Mouse (Mus musculus) bone marrow macrophage, adult 2 months (primary cell): ENCODE results near the gene Dlec1. TPM values are rescaled to one million over a fixed set of nuclear protein-coding genes. Genes with fewer than 3 reads are reported as not detected.

ENCODE experiments used
- H3K27ac ChIP-seq: 2 replicates; pipeline ENCODE4 v1.5.1; 2012; ENCODE audit warnings: low read depth, low read length; ENCODE audit not compliant: insufficient read depth
- H3K4me1 ChIP-seq: 2 replicates; pipeline ENCODE4 v1.6.1; 2012; ENCODE audit warnings: low read length; ENCODE audit not compliant: control insufficient read depth, insufficient read depth
- H3K4me3 ChIP-seq: 2 replicates; pipeline ENCODE4 v1.5.1; 2012; ENCODE audit warnings: mild to moderate bottlenecking, low read length, moderate library complexity; ENCODE audit not compliant: insufficient read depth
- CTCF ChIP-seq: IDR thresholded peaks from 2 replicates; pipeline ENCODE4 v1.5.1; 2012; ENCODE audit warnings: low read depth, mild to moderate bottlenecking, low read length, moderate library complexity
- POLR2A ChIP-seq: IDR thresholded peaks from 2 replicates; pipeline ENCODE4 v1.6.1; 2012; ENCODE audit warnings: mild to moderate bottlenecking, low read depth, low read length, borderline replicate concordance
- polyA plus RNA-seq: library from polyadenylated mRNA; stranded (reverse); fragments of >200 nt; gene quantifications from 2 replicates; pipeline ENCODE4 v1.2.4, GENCODE M21; 2012; ENCODE audit not compliant: missing spikeins, insufficient read depth, insufficient read length

Dlec1 gene
- polyA plus RNA-seq, 1 experiment, result not detected

- Histone ChIP-seq H3K27ac (no peak overlapping the region), H3K4me3 (no peak overlapping the region), H3K4me1 (no peaks in the 10 kb centered on the region)
- TF ChIP-seq CTCF (no peak), POLR2A (no peak)
Observed at GRCm38 (mm10) chr9:119128436-119129181, 26.3 kb downstream of the Dlec1 start.

GRCm38 (mm10) chr9:119130692-119131091 lies 28.4 kb downstream of the Dlec1 start:
- Histone ChIP-seq H3K4me1 (no peaks in the 10 kb centered on the region), H3K27ac (no peak overlapping the region), H3K4me3 (no peak overlapping the region)
- TF ChIP-seq POLR2A (no peak), CTCF (no peak)

- no peak overlapping the region for H3K27ac ChIP-seq
- no peak overlapping the region for H3K4me3 ChIP-seq
- TF ChIP-seq POLR2A, result no peak
- no peak for TF ChIP-seq CTCF
- H3K4me1 ChIP-seq, result no peaks in the 10 kb centered on the region
Observed at GRCm38 (mm10) chr9:119138836-119139235, 36.6 kb downstream of the Dlec1 start.

- Histone ChIP-seq H3K27ac (no peak overlapping the region), H3K4me1 (no peaks in the 10 kb centered on the region), H3K4me3 (no peak overlapping the region)
- TF ChIP-seq CTCF (no peak), POLR2A (no peak)
Observed at GRCm38 (mm10) chr9:119142066-119142465, 39.8 kb downstream of the Dlec1 start.

GRCm38 (mm10) chr9:119143372-119143771 lies 41.1 kb downstream of the Dlec1 start:
- Histone ChIP-seq H3K4me3 (no peak overlapping the region), H3K4me1 (no peaks in the 10 kb centered on the region), H3K27ac (no peak overlapping the region)
- TF ChIP-seq CTCF (no peak), POLR2A (no peak)

- Histone ChIP-seq H3K4me1 (no peaks in the 10 kb centered on the region), H3K27ac (no peak overlapping the region), H3K4me3 (no peak overlapping the region)
- TF ChIP-seq POLR2A (no peak), CTCF (no peak)
Observed at GRCm38 (mm10) chr9:119144696-119145095, 42.4 kb downstream of the Dlec1 start.

- H3K27ac ChIP-seq, result no peak overlapping the region
- TF ChIP-seq POLR2A (no peak), CTCF (no peak)
- H3K4me1 ChIP-seq, result no peaks in the 10 kb centered on the region
- no peak overlapping the region for H3K4me3 ChIP-seq
Observed at GRCm38 (mm10) chr9:119145137-119145536, 42.9 kb downstream of the Dlec1 start.

GRCm38 (mm10) chr9:119145638-119146037 lies 43.4 kb downstream of the Dlec1 start:
- no peak overlapping the region for H3K27ac ChIP-seq
- H3K4me3 ChIP-seq, result no peak overlapping the region
- TF ChIP-seq POLR2A (no peak), CTCF (no peak)
- H3K4me1 ChIP-seq, result no peaks in the 10 kb centered on the region

GRCm38 (mm10) chr9:119146098-119146770 lies 44.0 kb downstream of the Dlec1 start:
- TF ChIP-seq POLR2A (no peak), CTCF (no peak)
- Histone ChIP-seq H3K4me1 (no peaks in the 10 kb centered on the region), H3K27ac (no peak overlapping the region), H3K4me3 (no peak overlapping the region)

GRCm38 (mm10) chr9:119149601-119150000 lies 47.3 kb downstream of the Dlec1 start:
- no peak overlapping the region for H3K27ac ChIP-seq
- no peak overlapping the region for H3K4me3 ChIP-seq
- no peaks in the 10 kb centered on the region for H3K4me1 ChIP-seq
- no peak for TF ChIP-seq CTCF
- no peak for TF ChIP-seq POLR2A
